Mouse (Mus musculus) adipose tissue, adult 10 weeks (tissue): ENCODE results near the gene Ccdc78. TPM values are rescaled to one million over a fixed set of nuclear protein-coding genes. Genes with fewer than 3 reads are reported as not detected.

Experiments used
- polyA plus RNA-seq: library from polyadenylated mRNA; stranded (reverse); fragments of 350-450 nt; fragmentation: Illumina TruSeq; extraction: RNeasy Lipid Tissue Mini Kit (QIAGEN cat#74804); gene quantifications from one replicate; pipeline ENCODE4 v1.2.3, GENCODE M21; 2014; ENCODE audit warnings: low read depth, low replicate concordance

Ccdc78 gene
- 0.32 TPM for polyA plus RNA-seq

DNA sequence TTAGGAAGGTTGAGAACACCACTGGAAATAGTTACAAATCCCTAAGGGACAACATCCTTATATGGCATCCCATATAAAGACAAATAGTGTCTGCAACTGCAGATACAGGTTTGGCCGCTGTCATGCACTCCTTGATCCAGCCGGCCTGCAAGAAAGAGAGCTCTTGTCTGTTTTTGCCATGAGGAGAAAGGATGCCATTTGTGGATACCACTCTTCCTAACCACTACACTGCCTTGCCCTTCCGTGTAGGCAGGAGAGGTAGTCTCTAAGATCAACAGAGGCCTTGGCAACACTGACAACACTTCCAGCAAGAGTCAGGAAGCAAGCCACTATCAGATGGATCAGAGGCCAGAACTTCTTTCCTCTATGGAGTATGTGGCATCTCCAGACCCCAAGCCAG is at the start of gene Ccdc78:
Ccdc78 (plus strand) TSS at position 301 of the 400 bp plus-strand sequence.

DNA sequence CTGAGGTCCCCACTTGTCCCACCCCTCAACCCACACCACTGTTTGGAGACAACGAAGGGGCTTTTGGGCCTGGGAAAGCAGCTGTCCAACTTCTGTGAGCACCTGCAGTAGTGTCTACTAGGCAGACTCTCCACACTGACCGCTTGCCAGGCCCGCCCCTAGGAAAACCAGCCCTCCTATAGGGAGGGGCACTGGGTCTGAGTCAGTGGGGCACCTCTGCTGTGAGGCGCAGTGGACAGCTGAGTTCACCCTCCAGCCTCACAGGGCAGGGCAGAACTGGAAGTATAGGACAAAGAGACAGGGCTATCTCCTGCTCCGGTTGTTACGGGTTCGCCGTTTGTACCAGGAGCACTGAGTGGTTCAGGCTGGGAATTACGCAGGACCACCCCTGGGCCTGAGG is 32.1 kb upstream of the Ccdc78 start, which contains the start of gene Msln:
Msln (minus strand) TSS at position 138 of the 400 bp plus-strand sequence.

GRCm38 (mm10) chr17:25773549-25774120 is 12.7 kb upstream of the Ccdc78 start, which contains the start of gene Narfl:
Gene Narfl (plus strand): TSS chr17:25773776.

DNA sequence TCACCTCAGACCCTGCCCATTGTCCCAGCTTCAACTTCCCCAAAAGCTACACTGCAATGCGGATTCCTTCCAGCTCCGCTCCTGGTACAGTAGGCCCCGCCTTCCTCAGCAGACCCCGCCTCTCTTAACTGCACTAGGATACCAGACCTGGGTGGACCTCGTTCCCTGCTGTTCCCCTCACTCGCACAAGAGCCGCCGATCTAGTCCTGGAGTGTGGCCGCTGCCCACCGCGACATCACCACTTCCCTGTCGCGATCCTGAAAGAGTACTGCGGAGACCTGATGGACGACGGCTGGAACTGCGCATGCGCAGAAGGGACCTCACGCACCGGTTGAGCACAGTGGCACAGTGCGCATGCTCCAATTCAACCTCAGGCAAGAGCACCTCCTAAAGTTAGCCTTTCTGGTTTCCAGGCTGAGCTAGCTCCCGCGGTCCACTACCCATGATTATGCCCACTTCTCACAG is 1.1 kb upstream of the Ccdc78 start, which contains the start of gene Haghl:
Haghl (minus strand) TSS at position 393 of the 465 bp plus-strand sequence.

GRCm38 (mm10) chr17:25792615-25793014 is 6.2 kb downstream of the Ccdc78 start, which contains the start of gene Fam173a:
Gene Fam173a (minus strand): TSS chr17:25792901.

GRCm38 (mm10) chr17:25795609-25796092 is 9.3 kb downstream of the Ccdc78 start, which contains the start of gene AC134908.4:
Gene AC134908.4 (minus strand): TSS chr17:25795659.

DNA sequence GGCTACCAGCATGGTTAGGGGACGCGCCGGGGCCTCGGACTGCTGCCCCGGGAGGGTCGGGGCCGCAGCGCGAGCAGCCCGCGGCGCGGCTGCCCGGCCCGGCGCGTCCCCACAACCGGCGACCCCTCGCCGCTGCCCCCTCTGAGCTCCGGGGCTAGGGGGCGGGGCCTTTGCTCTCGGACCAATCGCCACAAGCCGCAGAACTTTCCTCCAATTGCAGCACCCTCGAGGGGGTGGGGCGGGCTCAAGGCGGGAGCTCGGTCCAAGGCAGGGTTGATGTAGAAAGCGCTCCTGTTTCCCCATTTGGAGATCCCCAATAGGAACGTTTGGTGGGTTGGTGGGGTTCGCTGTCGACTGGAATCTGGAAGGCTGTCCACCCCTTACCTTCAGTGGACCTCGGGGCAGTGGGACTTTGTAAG is 10.6 kb downstream of the Ccdc78 start, which contains the start of gene Metrn:
Metrn (minus strand) TSS at position 186 of the 419 bp plus-strand sequence.

DNA sequence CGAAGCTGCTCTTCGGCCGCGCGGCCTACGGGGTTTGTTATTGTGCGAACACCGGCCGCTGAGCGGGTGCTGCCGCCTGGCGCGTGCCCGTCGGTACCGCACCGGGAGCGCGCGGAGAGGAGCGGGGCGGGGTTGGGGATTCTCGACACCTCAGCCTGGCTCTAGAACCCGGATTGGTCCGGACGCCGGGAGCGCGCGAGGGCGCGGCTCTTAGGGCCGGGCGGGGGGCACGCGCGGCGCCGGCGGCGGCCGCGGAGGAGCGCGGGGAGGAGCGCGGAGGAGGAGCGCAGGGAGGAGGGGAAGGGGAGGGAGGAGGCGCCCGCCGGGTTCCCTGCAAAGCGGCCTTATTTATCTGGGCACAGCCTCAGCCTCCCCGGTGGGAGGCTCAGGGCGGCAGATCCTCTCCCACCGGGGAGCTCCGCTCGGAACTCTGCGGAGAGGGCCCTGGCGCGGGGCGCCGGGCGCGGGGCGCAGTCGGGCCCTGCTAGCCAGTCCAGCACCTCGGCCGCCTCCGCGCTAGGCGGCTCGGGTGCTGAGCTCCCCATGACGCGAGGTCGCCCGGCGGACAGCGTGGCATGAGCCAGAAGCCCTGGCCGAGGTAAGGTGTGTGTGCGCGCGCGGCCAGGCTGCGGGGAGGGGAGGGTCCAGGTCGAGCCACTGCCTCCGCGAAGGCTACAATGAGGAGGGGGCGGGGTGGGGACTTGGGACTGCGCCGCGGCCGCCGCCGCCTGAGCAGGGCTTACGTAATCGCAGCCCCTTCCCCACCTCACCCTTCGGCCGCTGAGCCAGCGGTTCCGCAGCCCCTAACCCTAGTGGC is 22.6 kb downstream of the Ccdc78 start, which contains the start of gene Fbxl16:
Fbxl16 (plus strand) TSS at position 297 of the 817 bp plus-strand sequence.

GRCm38 (mm10) chr17:25823452-25823851 is 37.1 kb downstream of the Ccdc78 start, which contains the start of gene Wdr24:
Gene Wdr24 (plus strand): TSS chr17:25823627.

GRCm38 (mm10) chr17:25828712-25829557 is 42.6 kb downstream of the Ccdc78 start, which contains the start of gene Jmjd8:
Gene Jmjd8 (plus strand): TSS chr17:25828867.

GRCm38 (mm10) chr17:25833291-25833663 is 46.9 kb downstream of the Ccdc78 start, which contains the start of gene Stub1:
Gene Stub1 (minus strand): TSS chr17:25833404.

GRCm38 (mm10) chr17:25837076-25837410 is 50.7 kb downstream of the Ccdc78 start, which contains the start of gene Rhbdl1:
Gene Rhbdl1 (minus strand): TSS chr17:25837295.

Other genes starting within 250 kb of the Ccdc78 start
- 0.60 TPM for gene Sox8, start 215.9 kb upstream of the Ccdc78 start, polyA plus RNA-seq
- 20.8 TPM for gene Lmf1, start 207.5 kb upstream of the Ccdc78 start, polyA plus RNA-seq
- gene Gng13, start 69.4 kb upstream of the Ccdc78 start, polyA plus RNA-seq, result not detected
- gene Chtf18, start 59.2 kb upstream of the Ccdc78 start, polyA plus RNA-seq, result 1.7 TPM
- 10.7 TPM for gene Rpusd1, start 58.9 kb upstream of the Ccdc78 start, polyA plus RNA-seq
- gene Mslnl, start 50.5 kb upstream of the Ccdc78 start, polyA plus RNA-seq, result 0.11 TPM
- gene Msln, start 32.2 kb upstream of the Ccdc78 start, polyA plus RNA-seq, result 26.3 TPM
- gene Narfl, start 12.8 kb upstream of the Ccdc78 start, polyA plus RNA-seq, result 17.1 TPM
- 27.9 TPM for gene Haghl, start 907 bp upstream of the Ccdc78 start, polyA plus RNA-seq
- 85.6 TPM for gene Fam173a, start 6.3 kb downstream of the Ccdc78 start, polyA plus RNA-seq
- gene AC134908.4, start 9.1 kb downstream of the Ccdc78 start, polyA plus RNA-seq, result not detected
- gene Metrn, start 10.6 kb downstream of the Ccdc78 start, polyA plus RNA-seq, result 10.5 TPM
- gene Fbxl16, start 22.5 kb downstream of the Ccdc78 start, polyA plus RNA-seq, result 0.35 TPM
- gene Wdr24, start 37.0 kb downstream of the Ccdc78 start, polyA plus RNA-seq, result 14.1 TPM
- gene Jmjd8, start 42.3 kb downstream of the Ccdc78 start, polyA plus RNA-seq, result 62.1 TPM
- 137 TPM for gene Stub1, start 46.8 kb downstream of the Ccdc78 start, polyA plus RNA-seq
- gene Rhbdl1, start 50.7 kb downstream of the Ccdc78 start, polyA plus RNA-seq, result 43.9 TPM
- 17.7 TPM for gene Gm20683, start 55.2 kb downstream of the Ccdc78 start, polyA plus RNA-seq
- 37.8 TPM for gene Rhot2, start 58.3 kb downstream of the Ccdc78 start, polyA plus RNA-seq
- gene Wdr90, start 74.9 kb downstream of the Ccdc78 start, polyA plus RNA-seq, result 12.3 TPM
- 30.4 TPM for gene Mcrip2, start 82.2 kb downstream of the Ccdc78 start, polyA plus RNA-seq
- gene Mettl26, start 88.5 kb downstream of the Ccdc78 start, polyA plus RNA-seq, result 50.1 TPM
- gene Wfikkn1, start 94.3 kb downstream of the Ccdc78 start, polyA plus RNA-seq, result 1.1 TPM
- gene Rab40c, start 133.1 kb downstream of the Ccdc78 start, polyA plus RNA-seq, result 22.5 TPM
- 65.9 TPM for gene Pigq, start 158.4 kb downstream of the Ccdc78 start, polyA plus RNA-seq
- 2.3 TPM for gene Nhlrc4, start 158.4 kb downstream of the Ccdc78 start, polyA plus RNA-seq
- 1.3 TPM for gene A930017K11Rik, start 166.0 kb downstream of the Ccdc78 start, polyA plus RNA-seq
- gene Capn15, start 199.2 kb downstream of the Ccdc78 start, polyA plus RNA-seq, result 18.4 TPM